Mouse (Mus musculus) thymus, adult 18-20 months (tissue): ENCODE measurements around the gene Epyc.
"Not testable (repeated sequence)": the region's sequence is repeated elsewhere in the genome, so short reads cannot be mapped to it uniquely, and the experiment has no call there.

ENCODE experiments used
- DNase-seq, 2 experiments: peaks; one replicate each; pipeline ENCODE4 v3.0.0; 2022; ENCODE audit warnings: mixed read lengths in 2 of 2

The Epyc gene

GRCm38 (mm10) chr10:97715289-97715906 is 71.5 kb downstream of the Epyc start:
- DNase-seq, result no peak

GRCm38 (mm10) chr10:97717233-97717632 is 73.4 kb downstream of the Epyc start:
- no peak for DNase-seq

GRCm38 (mm10) chr10:97718021-97718420 is 74.2 kb downstream of the Epyc start:
- DNase-seq, result no peak

- no peak for DNase-seq
These were observed 76.8 kb downstream of the Epyc start for GRCm38 (mm10) chr10:97720625-97721024.

GRCm38 (mm10) chr10:97722709-97723108 is 78.8 kb downstream of the Epyc start:
- DNase-seq, result no peak

- no peak for DNase-seq
These were observed 82.1 kb downstream of the Epyc start for GRCm38 (mm10) chr10:97725929-97726328.

GRCm38 (mm10) chr10:97726655-97727054 is 82.8 kb downstream of the Epyc start, which contains the start of gene C030005K15Rik:
Gene C030005K15Rik (minus strand): TSS chr10:97726755.
- DNase-seq, result not testable (repeated sequence)
